Mouse (Mus musculus) embryonic facial prominence, embryonic 13.5 days (tissue): Measurements from ENCODE around the gene Fgfr2. TPM values are rescaled to one million over a fixed set of nuclear protein-coding genes. Genes with fewer than 3 reads are reported as not detected.

ENCODE experiments used
- ATAC-seq: fragments of 200-750 bp; cut with Nextera tagmentation; 2 replicates; pipeline ENCODE4 v1.8.0; 2017; ENCODE audit warnings: low read depth; ENCODE audit not compliant: insufficient number of reproducible peaks, insufficient read depth, low FRiP score, low TSS enrichment
- H3K27ac ChIP-seq: fragments of 300-500 bp; sonication (generic); 2 replicates; pipeline ENCODE4 v1.5.1; 2015; ENCODE audit warnings: moderate library complexity, mild to moderate bottlenecking, inconsistent platforms
- H3K27me3 ChIP-seq: fragments of 300-500 bp; sonication (generic); 2 replicates; pipeline ENCODE4 v1.6.1; 2015; ENCODE audit warnings: mild to moderate bottlenecking, inconsistent platforms
- H3K36me3 ChIP-seq: fragments of 300-500 bp; sonication (generic); 2 replicates; pipeline ENCODE4 v1.6.1; 2015; ENCODE audit warnings: mild to moderate bottlenecking, inconsistent platforms
- H3K4me1 ChIP-seq: fragments of 300-500 bp; sonication (generic); 2 replicates; pipeline ENCODE4 v1.6.1; 2015; ENCODE audit warnings: inconsistent platforms
- H3K4me2 ChIP-seq: fragments of 300-500 bp; sonication (generic); 2 replicates; pipeline ENCODE4 v1.6.1; 2015; ENCODE audit warnings: moderate library complexity, mild to moderate bottlenecking, inconsistent platforms
- H3K4me3 ChIP-seq: fragments of 300-500 bp; sonication (generic); 2 replicates; pipeline ENCODE4 v1.5.1; 2015; ENCODE audit warnings: mild to moderate bottlenecking, inconsistent platforms
- H3K9ac ChIP-seq: fragments of 300-500 bp; sonication (generic); 2 replicates; pipeline ENCODE4 v1.6.1; 2015; ENCODE audit warnings: mild to moderate bottlenecking, inconsistent platforms
- H3K9me3 ChIP-seq: fragments of 300-500 bp; sonication (generic); 2 replicates; pipeline ENCODE4 v1.6.1; 2016; ENCODE audit warnings: inconsistent platforms
- WGBS: fragments of 180-500 bp; shearing (Covaris S2); methylation state at CpG from one replicate; pipeline ENCODE4 v1.1.7; 2015; ENCODE audit warnings: mixed read lengths; 5-methylcytosine and 5-hydroxymethylcytosine counted together
- polyA plus RNA-seq: library from polyadenylated mRNA; unstranded; fragments of >200 nt; fragmentation: Nextera tagmentation; extraction: Ambion mirVana; gene quantifications from 2 replicates; pipeline ENCODE4 v1.2.1, GENCODE M21; 2015

Fgfr2 gene
- polyA plus RNA-seq, 1 experiment from 2014 or later, result 174 TPM

- WGBS, result 86% methylated on average over 8 of the region's 8 CpGs
- no peaks in the 10 kb centered on the region for H3K9me3 ChIP-seq
- H3K36me3 ChIP-seq, result no peaks in the 10 kb centered on the region
- no peak for ATAC-seq
- H3K27ac ChIP-seq, result no peak overlapping the region
- no peak overlapping the region for H3K4me2 ChIP-seq
- no peak overlapping the region for H3K9ac ChIP-seq
- H3K4me3 ChIP-seq, result no peak overlapping the region
- H3K4me1 ChIP-seq, result no peaks in the 10 kb centered on the region
- no peaks in the 10 kb centered on the region for H3K27me3 ChIP-seq
Measured at GRCm38 (mm10) chr7:133139689-133140336, 16.7 kb upstream of the Fgfr2 start.

- ATAC-seq, result no peak
- no peak overlapping the region for H3K4me2 ChIP-seq
- no peaks in the 10 kb centered on the region for H3K36me3 ChIP-seq
- no peaks in the 10 kb centered on the region for H3K4me1 ChIP-seq
- 0 out of 2 replicates have a peak, but pooled peaks cover 3% of the 10 kb centered on the region for H3K9me3 ChIP-seq
- H3K9ac ChIP-seq, result no peak overlapping the region
- H3K27me3 ChIP-seq, result no peaks in the 10 kb centered on the region
- H3K27ac ChIP-seq, result no peak overlapping the region
- 82% methylated on average over 5 of the region's 5 CpGs for WGBS
- no peak overlapping the region for H3K4me3 ChIP-seq
Measured at GRCm38 (mm10) chr7:133133552-133133951, 10.4 kb upstream of the Fgfr2 start.

GRCm38 (mm10) chr7:133132702-133133101 lies 9.6 kb upstream of the Fgfr2 start:
- ATAC-seq, result no peak
- H3K27ac ChIP-seq, result no peak overlapping the region
- H3K9me3 ChIP-seq, result 0 out of 2 replicates have a peak, but pooled peaks cover 5% of the 10 kb centered on the region
- H3K9ac ChIP-seq, result no peak overlapping the region
- no peak overlapping the region for H3K4me2 ChIP-seq
- no peak overlapping the region for H3K4me3 ChIP-seq
- no peaks in the 10 kb centered on the region for H3K36me3 ChIP-seq
- H3K27me3 ChIP-seq, result no peaks in the 10 kb centered on the region
- 94% methylated on average over 5 of the region's 5 CpGs for WGBS
- no peaks in the 10 kb centered on the region for H3K4me1 ChIP-seq

GRCm38 (mm10) chr7:133124701-133125485 lies 1.7 kb upstream of the Fgfr2 start:
- 6% methylated on average over 34 of the region's 34 CpGs for WGBS
- Histone ChIP-seq H3K36me3 (no peaks in the 10 kb centered on the region), H3K4me2 (peak overlapping the region; percentile 86), H3K4me1 (peaks cover 19% of the 10 kb centered on the region), H3K27me3 (peaks cover 9% of the 10 kb centered on the region), H3K4me3 (peak overlapping the region; percentile 96), H3K27ac (peak overlapping the region; percentile 98), H3K9me3 (0 out of 2 replicates have a peak, but pooled peaks cover 5% of the 10 kb centered on the region), H3K9ac (peak overlapping the region; percentile 98)
- no peak for ATAC-seq

GRCm38 (mm10) chr7:133123999-133124700 lies 1.0 kb upstream of the Fgfr2 start, which contains the start of gene Ctbp2:
Ctbp2 (minus strand) TSS chr7:133124354.
- H3K27me3 ChIP-seq, result peaks cover 9% of the 10 kb centered on the region
- H3K9ac ChIP-seq, result peak within 1 kb of the TSS; percentile 98
- H3K27ac ChIP-seq, result peak within 1 kb of the TSS; percentile 98
- peak within 1 kb of the TSS; percentile 86 for H3K4me2 ChIP-seq
- H3K36me3 ChIP-seq, result no peaks in the 10 kb centered on the region
- peak within 1 kb of the TSS; percentile 96 for H3K4me3 ChIP-seq
- 0 out of 2 replicates have a peak, but pooled peaks cover 5% of the 10 kb centered on the region for H3K9me3 ChIP-seq
- H3K4me1 ChIP-seq, result peaks cover 23% of the 10 kb centered on the region
- under 1% methylated on average over 59 of the region's 59 CpGs for WGBS
- peak; percentile 82 for ATAC-seq

GRCm38 (mm10) chr7:133122379-133123243 lies 539 bp downstream of the Fgfr2 start:
- peaks cover 9% of the 10 kb centered on the region for H3K27me3 ChIP-seq
- ATAC-seq, result peak; percentile 16
- peak overlapping the region; percentile 86 for H3K4me2 ChIP-seq
- peak overlapping the region; percentile 96 for H3K4me3 ChIP-seq
- peak overlapping the region; percentile 98 for H3K9ac ChIP-seq
- H3K27ac ChIP-seq, result peak overlapping the region; percentile 98
- under 1% methylated on average over 83 of the region's 102 CpGs for WGBS
- peaks cover 36% of the 10 kb centered on the region for H3K4me1 ChIP-seq
- H3K9me3 ChIP-seq, result no peaks in the 10 kb centered on the region
- H3K36me3 ChIP-seq, result no peaks in the 10 kb centered on the region

- Histone ChIP-seq H3K27me3 (peaks cover 9% of the 10 kb centered on the region), H3K4me2 (peak overlapping the region; percentile 86), H3K4me3 (peak overlapping the region; percentile 96), H3K4me1 (peaks cover 43% of the 10 kb centered on the region), H3K9me3 (no peaks in the 10 kb centered on the region), H3K9ac (peak overlapping the region; percentile 98), H3K27ac (peak overlapping the region; percentile 98), H3K36me3 (no peaks in the 10 kb centered on the region)
- ATAC-seq, result no peak
- WGBS, result under 1% methylated on average over 92 of the region's 94 CpGs
Measured at GRCm38 (mm10) chr7:133121661-133122378, 1.3 kb downstream of the Fgfr2 start.

- H3K27me3 ChIP-seq, result peaks cover 3% of the 10 kb centered on the region
- H3K4me3 ChIP-seq, result peak overlapping the region; percentile 96
- H3K36me3 ChIP-seq, result no peaks in the 10 kb centered on the region
- no peaks in the 10 kb centered on the region for H3K9me3 ChIP-seq
- peak overlapping the region; percentile 86 for H3K4me2 ChIP-seq
- peak overlapping the region; percentile 98 for H3K27ac ChIP-seq
- under 1% methylated on average over 14 of the region's 14 CpGs for WGBS
- peak overlapping the region; percentile 98 for H3K9ac ChIP-seq
- peaks cover 50% of the 10 kb centered on the region for H3K4me1 ChIP-seq
- no peak for ATAC-seq
Measured at GRCm38 (mm10) chr7:133121080-133121607, 2.0 kb downstream of the Fgfr2 start.

GRCm38 (mm10) chr7:133120221-133120751 lies 2.9 kb downstream of the Fgfr2 start:
- Histone ChIP-seq H3K9ac (peak overlapping the region; percentile 58), H3K9me3 (no peaks in the 10 kb centered on the region), H3K27ac (no peak overlapping the region), H3K27me3 (no peaks in the 10 kb centered on the region; the same call in 1 of the 2 replicates), H3K4me3 (peak overlapping the region; percentile 96), H3K4me1 (peaks cover 58% of the 10 kb centered on the region), H3K36me3 (no peaks in the 10 kb centered on the region), H3K4me2 (peak overlapping the region; percentile 86)
- WGBS, result 6% methylated on average over 15 of the region's 15 CpGs
- no peak for ATAC-seq

GRCm38 (mm10) chr7:133117815-133118214 lies 5.3 kb downstream of the Fgfr2 start:
- no peak overlapping the region for H3K27ac ChIP-seq

More at GRCm38 (mm10) chr7:133117815-133118214, 5.3 kb downstream of the Fgfr2 start:
- WGBS, result 32% methylated on average over 2 of the region's 2 CpGs
- Histone ChIP-seq H3K4me3 (no peak overlapping the region), H3K36me3 (no peaks in the 10 kb centered on the region; the same call in 1 of the 2 replicates), H3K9me3 (no peaks in the 10 kb centered on the region), H3K9ac (no peak overlapping the region), H3K4me2 (peak overlapping the region; percentile 16; the same call in 1 of the 2 replicates), H3K27me3 (no peaks in the 10 kb centered on the region), H3K4me1 (peaks cover 73% of the 10 kb centered on the region)
- ATAC-seq, result no peak
